Mouse (Mus musculus) limb, embryonic 14.5 days (tissue): ENCODE measurements at regions not wholly inside any gene's neighbourhood (a gene's known extent, or its start where the extent isn't known, plus 50 kb on each side); places are given as distances from the start of the nearest gene placed in this dataset.

Experiments used
- ATAC-seq: fragments of 200-750 bp; cut with Nextera tagmentation; 2 replicates; pipeline ENCODE4 v1.8.0; 2017; ENCODE audit warnings: low read depth, moderate number of reproducible peaks, moderate TSS enrichment; ENCODE audit not compliant: low FRiP score
- DNase-seq: peaks from one replicate; pipeline ENCODE4 v3.0.0-alpha.2; 2015; ENCODE audit warnings: low spot score
- H3K27ac ChIP-seq: fragments of 300-500 bp; sonication (generic); replicated peaks from 2 replicates; pipeline ENCODE4 v1.5.1; 2014; ENCODE audit warnings: low read depth, mild to moderate bottlenecking, low read length, moderate library complexity, mixed read lengths
- H3K27me3 ChIP-seq: fragments of 300-500 bp; sonication (generic); 2 replicates; pipeline ENCODE4 v1.6.1; 2014; ENCODE audit warnings: low read length, mixed read lengths; ENCODE audit not compliant: control insufficient read depth, insufficient read depth
- H3K36me3 ChIP-seq: fragments of 300-500 bp; sonication (generic); 2 replicates; pipeline ENCODE4 v1.6.1; 2014; ENCODE audit warnings: mild to moderate bottlenecking, low read length, moderate library complexity, mixed read lengths; ENCODE audit not compliant: control insufficient read depth, insufficient read depth
- H3K4me1 ChIP-seq: fragments of 300-500 bp; sonication (generic); 2 replicates; pipeline ENCODE4 v1.6.1; 2014; ENCODE audit warnings: antibody characterized with exemption, low read length, mixed read lengths; ENCODE audit not compliant: control insufficient read depth, insufficient read depth
- H3K4me2 ChIP-seq: fragments of 300-500 bp; sonication (generic); replicated peaks from 2 replicates; pipeline ENCODE4 v1.6.1; 2014; ENCODE audit warnings: low read depth, mild to moderate bottlenecking, low read length, moderate library complexity; ENCODE audit not compliant: severe bottlenecking
- H3K4me3 ChIP-seq: fragments of 300-500 bp; sonication (generic); replicated peaks from 2 replicates; pipeline ENCODE4 v1.5.1; 2014; ENCODE audit warnings: low read length
- H3K9ac ChIP-seq: fragments of 300-500 bp; sonication (generic); 2 replicates; pipeline ENCODE4 v1.6.1; 2014; ENCODE audit warnings: mild to moderate bottlenecking, low read depth, low read length, moderate library complexity; ENCODE audit not compliant: severe bottlenecking
- H3K9me3 ChIP-seq: fragments of 300-500 bp; sonication (generic); 2 replicates; pipeline ENCODE4 v1.6.1; 2016; ENCODE audit warnings: low read length; ENCODE audit not compliant: control insufficient read depth
- POLR2A ChIP-seq: fragments of 200-500 bp; IDR thresholded peaks from 2 replicates; pipeline ENCODE4 v1.8.0; 2012; ENCODE audit warnings: inconsistent platforms, mild to moderate bottlenecking, moderate library complexity, borderline replicate concordance; ENCODE audit not compliant: insufficient read depth, insufficient read length; ENCODE audit errors: extremely low read depth
- WGBS: fragments of 180-500 bp; shearing (Covaris S2); extraction: QIAGEN DNeasy Blood & Tissue Kit; methylation state at CpG from one replicate; pipeline ENCODE4 v1.1.7; 2014; 5-methylcytosine and 5-hydroxymethylcytosine counted together

- Histone ChIP-seq H3K36me3 (no peaks in the 10 kb centered on the region), H3K4me1 (no peaks in the 10 kb centered on the region), H3K4me3 (no peak overlapping the region), H3K27me3 (no peaks in the 10 kb centered on the region), H3K4me2 (no peak overlapping the region), H3K9me3 (no peaks in the 10 kb centered on the region), H3K9ac (no peak overlapping the region), H3K27ac (no peak overlapping the region)
- DNase-seq (no peak), ATAC-seq (no peak)
- WGBS = 64% methylated on average over 4 of the region's 4 CpGs
- TF ChIP-seq POLR2A = no peak
These were observed 135.4 kb upstream of the Bcl6 start for GRCm38 (mm10) chr16:24124083-24124482.

GRCm38 (mm10) chr16:24121633-24122032, 133.0 kb upstream of the Bcl6 start:
- DNase-seq (no peak), ATAC-seq (no peak)
- no peak for TF ChIP-seq POLR2A
- 90% methylated on average over 6 of the region's 6 CpGs for WGBS
- H3K4me2 ChIP-seq = no peak overlapping the region
- H3K4me3 ChIP-seq = no peak overlapping the region
- no peaks in the 10 kb centered on the region for H3K27me3 ChIP-seq
- H3K27ac ChIP-seq = no peak overlapping the region
- no peaks in the 10 kb centered on the region for H3K4me1 ChIP-seq
- H3K36me3 ChIP-seq = no peaks in the 10 kb centered on the region
- H3K9ac ChIP-seq = no peak overlapping the region
- no peaks in the 10 kb centered on the region for H3K9me3 ChIP-seq

- ATAC-seq = no peak
- Histone ChIP-seq H3K9ac (no peak overlapping the region), H3K9me3 (no peaks in the 10 kb centered on the region), H3K4me1 (no peaks in the 10 kb centered on the region), H3K4me2 (no peak overlapping the region), H3K4me3 (no peak overlapping the region), H3K27me3 (no peaks in the 10 kb centered on the region), H3K27ac (no peak overlapping the region), H3K36me3 (no peaks in the 10 kb centered on the region)
- no peak for TF ChIP-seq POLR2A
- 72% methylated on average over 6 of the region's 6 CpGs for WGBS
- no peak for DNase-seq
These were observed 132.2 kb upstream of the Bcl6 start for GRCm38 (mm10) chr16:24120836-24121235.

- ATAC-seq = no peak
- WGBS = 84% methylated on average over 2 of the region's 2 CpGs
These were observed 129.8 kb upstream of the Bcl6 start for GRCm38 (mm10) chr16:24118487-24118886.

GRCm38 (mm10) chr16:24102854-24103690, 114.4 kb upstream of the Bcl6 start:
- Histone ChIP-seq H3K27ac (no peak overlapping the region), H3K27me3 (no peaks in the 10 kb centered on the region), H3K9me3 (no peaks in the 10 kb centered on the region), H3K4me2 (no peak overlapping the region), H3K4me3 (no peak overlapping the region), H3K9ac (no peak overlapping the region), H3K4me1 (peaks cover 4% of the 10 kb centered on the region; the same call in 1 of the 2 replicates), H3K36me3 (no peaks in the 10 kb centered on the region)
- TF ChIP-seq POLR2A = no peak
- ATAC-seq (no peak), DNase-seq (no peak)
- 84% methylated on average over 8 of the region's 8 CpGs for WGBS

More at GRCm38 (mm10) chr16:24118487-24118886, 129.8 kb upstream of the Bcl6 start:
- Histone ChIP-seq H3K9me3 (no peaks in the 10 kb centered on the region), H3K4me1 (no peaks in the 10 kb centered on the region), H3K27me3 (no peaks in the 10 kb centered on the region), H3K9ac (no peak overlapping the region), H3K36me3 (no peaks in the 10 kb centered on the region), H3K4me3 (no peak overlapping the region), H3K27ac (no peak overlapping the region), H3K4me2 (no peak overlapping the region)
- no peak for TF ChIP-seq POLR2A
- no peak for DNase-seq

- ATAC-seq (no peak), DNase-seq (no peak)
- no peak overlapping the region for H3K9ac ChIP-seq
- H3K4me2 ChIP-seq = no peak overlapping the region
- no peaks in the 10 kb centered on the region for H3K36me3 ChIP-seq
- H3K9me3 ChIP-seq = no peaks in the 10 kb centered on the region
- no peak overlapping the region for H3K4me3 ChIP-seq
- H3K27me3 ChIP-seq = no peaks in the 10 kb centered on the region
- no peak overlapping the region for H3K27ac ChIP-seq
- no peaks in the 10 kb centered on the region for H3K4me1 ChIP-seq
- TF ChIP-seq POLR2A = no peak
- 58% methylated on average over 8 of the region's 8 CpGs for whole genome bisulfite sequencing
These were observed 108.9 kb upstream of the Bcl6 start for GRCm38 (mm10) chr16:24097596-24097995.
